Mouse (Mus musculus): ENCODE measurements at regions not wholly inside any gene's neighbourhood (a gene's known extent, or its start where the extent isn't known, plus 50 kb on each side); places are given as distances from the start of the nearest gene placed in this dataset.
A peak's percentile ranks its signal among the peaks of the same experiment; 100 is the strongest.

- peak overlapping the region; percentile 40; the same call in 1 of the 2 replicates for H3K27ac ChIP-seq (replicated peaks)
- DNase-seq (ENCODE audit: low spot score) = peak; percentile 13
Measured at GRCm38 (mm10) chr7:118296856-118297518, 53.5 kb upstream of the Smg1 start.

GRCm38 (mm10) chr7:118295855-118296254 lies 52.4 kb upstream of the Smg1 start:
- peaks cover 14% of the 10 kb centered on the region for H3K4me1 ChIP-seq
- H3K27me3 ChIP-seq (replicated peaks; ENCODE audit: low read depth, poor library complexity, severe bottlenecking) = no peaks in the 10 kb centered on the region
- WGBS = 77% methylated on average over 6 of the region's 6 CpGs

More at GRCm38 (mm10) chr7:118296856-118297518, 53.5 kb upstream of the Smg1 start:
- Histone ChIP-seq H3K4me3 (peak overlapping the region; percentile 31; the same call in 1 of the 2 replicates), H3K36me3 (replicated peaks) (no peaks in the 10 kb centered on the region), H3K9me3 (peaks cover 8% of the 10 kb centered on the region; the same call in 1 of the 2 replicates), H3K4me1 (peaks cover 17% of the 10 kb centered on the region), H3K27me3 (replicated peaks; ENCODE audit: low read depth, poor library complexity, severe bottlenecking) (no peaks in the 10 kb centered on the region)
- WGBS = 66% methylated on average over 14 of the region's 14 CpGs

DNA sequence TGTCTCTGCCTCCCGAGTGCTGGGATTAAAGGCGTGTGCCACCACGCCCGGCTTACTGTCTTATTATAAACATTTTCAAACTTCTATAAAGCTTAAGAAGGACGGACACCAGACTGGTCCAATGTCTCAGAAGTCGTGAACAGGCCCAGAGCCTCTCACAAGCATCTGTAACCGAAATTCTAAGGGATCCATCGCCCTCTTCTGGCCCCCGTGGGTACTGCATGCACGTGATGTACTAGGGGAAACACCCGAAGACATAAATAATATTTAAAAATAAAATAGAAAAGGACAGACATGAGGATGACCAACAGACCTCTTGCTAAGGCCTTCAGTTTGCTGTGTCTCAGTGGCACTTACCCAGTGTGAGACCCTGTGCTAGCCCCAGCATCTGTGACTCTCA lies 51.8 kb upstream of the Smg1 start:
- DNase-seq (ENCODE audit: low spot score) = peak; percentile 22
- Histone ChIP-seq H3K27me3 (replicated peaks; ENCODE audit: low read depth, poor library complexity, severe bottlenecking) (no peaks in the 10 kb centered on the region), H3K9me3 (peaks cover 8% of the 10 kb centered on the region; the same call in 1 of the 2 replicates), H3K4me1 (peaks cover 8% of the 10 kb centered on the region), H3K27ac (replicated peaks) (no peak overlapping the region), H3K36me3 (replicated peaks) (no peaks in the 10 kb centered on the region), H3K4me3 (no peak overlapping the region)
- 76% methylated on average over 11 of the region's 11 CpGs for WGBS

More at GRCm38 (mm10) chr7:118295855-118296254, 52.4 kb upstream of the Smg1 start:
- Histone ChIP-seq H3K9me3 (peaks cover 8% of the 10 kb centered on the region; the same call in 1 of the 2 replicates), H3K4me3 (no peak overlapping the region), H3K27ac (replicated peaks) (no peak overlapping the region), H3K36me3 (replicated peaks) (no peaks in the 10 kb centered on the region)
- no peak for DNase-seq (ENCODE audit: low spot score)

GRCm38 (mm10) chr7:118294637-118295036 lies 51.2 kb upstream of the Smg1 start:
- peaks cover 8% of the 10 kb centered on the region; the same call in 1 of the 2 replicates for H3K9me3 ChIP-seq
- H3K4me3 ChIP-seq = no peak overlapping the region
- H3K27me3 ChIP-seq (replicated peaks; ENCODE audit: low read depth, poor library complexity, severe bottlenecking) = no peaks in the 10 kb centered on the region
- no peak for DNase-seq (ENCODE audit: low spot score)
- WGBS = 91% methylated on average over 12 of the region's 12 CpGs
- no peaks in the 10 kb centered on the region for H3K36me3 ChIP-seq (replicated peaks)
- H3K4me1 ChIP-seq = peaks cover 6% of the 10 kb centered on the region; the same call in 1 of the 2 replicates
- no peak overlapping the region for H3K27ac ChIP-seq (replicated peaks)
